Mouse (Mus musculus): ENCODE measurements at regions not wholly inside any gene's neighbourhood (a gene's known extent, or its start where the extent isn't known, plus 50 kb on each side); places are given as distances from the start of the nearest gene placed in this dataset.
A peak's percentile ranks its signal among the peaks of the same experiment; 100 is the strongest.

GRCm38 (mm10) chr6:10156097-10156496, 1207.9 kb downstream of the Nxph1 start:
- no peak overlapping the region for H3K27ac ChIP-seq (ENCODE audit: low read depth, low read length)
- WGBS = 59% methylated on average over 2 of the region's 2 CpGs
- DNase-seq (ENCODE audit: low spot score) = peak; percentile 61
- H3K4me1 ChIP-seq (ENCODE audit: insufficient read depth, low read length) = no peaks in the 10 kb centered on the region
- no peak for ATAC-seq (ENCODE audit: low FRiP score)
- no peaks in the 10 kb centered on the region for H3K27me3 ChIP-seq (ENCODE audit: insufficient read depth, low read length)
- no peaks in the 10 kb centered on the region for H3K9me3 ChIP-seq (ENCODE audit: low read length)
- no peak overlapping the region for H3K9ac ChIP-seq (replicated peaks; ENCODE audit: low read length, poor library complexity, severe bottlenecking)
- H3K4me3 ChIP-seq (ENCODE audit: low read depth, low read length) = no peak overlapping the region
- H3K36me3 ChIP-seq (ENCODE audit: insufficient read depth, low read length) = no peaks in the 10 kb centered on the region
- peak; percentile 47 for TF ChIP-seq CTCF (IDR thresholded peaks at IDR 0.05)
- no peak overlapping the region for H3K4me2 ChIP-seq (ENCODE audit: low read depth, low read length, poor library complexity, severe bottlenecking)

GRCm38 (mm10) chr6:10181590-10182183, 1233.5 kb downstream of the Nxph1 start:
- no peaks in the 10 kb centered on the region for H3K36me3 ChIP-seq (ENCODE audit: insufficient read depth, low read length)
- H3K9ac ChIP-seq (replicated peaks; ENCODE audit: low read length, poor library complexity, severe bottlenecking) = no peak overlapping the region
- no peaks in the 10 kb centered on the region for H3K27me3 ChIP-seq (ENCODE audit: insufficient read depth, low read length)
- no peak for ATAC-seq (ENCODE audit: low FRiP score)
- H3K4me1 ChIP-seq (ENCODE audit: insufficient read depth, low read length) = no peaks in the 10 kb centered on the region
- no peak overlapping the region for H3K4me3 ChIP-seq (ENCODE audit: low read depth, low read length)
- no peaks in the 10 kb centered on the region for H3K9me3 ChIP-seq (ENCODE audit: low read length)
- H3K27ac ChIP-seq (ENCODE audit: low read depth, low read length) = no peak overlapping the region
- TF ChIP-seq CTCF (IDR thresholded peaks at IDR 0.05) = no peak
- no peak overlapping the region for H3K4me2 ChIP-seq (ENCODE audit: low read depth, low read length, poor library complexity, severe bottlenecking)
- DNase-seq (ENCODE audit: low spot score) = peak; percentile 20
- 61% methylated on average over 7 of the region's 7 CpGs for WGBS

GRCm38 (mm10) chr6:10185971-10186370, 1237.7 kb downstream of the Nxph1 start:
- DNase-seq (ENCODE audit: low spot score) (no peak), ATAC-seq (ENCODE audit: low FRiP score) (no peak)
- Histone ChIP-seq H3K4me3 (ENCODE audit: low read depth, low read length) (no peak overlapping the region), H3K9me3 (ENCODE audit: low read length) (no peaks in the 10 kb centered on the region), H3K27me3 (ENCODE audit: insufficient read depth, low read length) (no peaks in the 10 kb centered on the region), H3K4me1 (ENCODE audit: insufficient read depth, low read length) (no peaks in the 10 kb centered on the region), H3K36me3 (ENCODE audit: insufficient read depth, low read length) (no peaks in the 10 kb centered on the region), H3K27ac (ENCODE audit: low read depth, low read length) (no peak overlapping the region), H3K9ac (replicated peaks; ENCODE audit: low read length, poor library complexity, severe bottlenecking) (no peak overlapping the region), H3K4me2 (ENCODE audit: low read depth, low read length, poor library complexity, severe bottlenecking) (no peak overlapping the region)
- TF ChIP-seq CTCF (IDR thresholded peaks at IDR 0.05) = no peak
